Mouse (Mus musculus) embryo, embryonic 10 days (tissue): ENCODE data around the gene Cldn2.
A peak's percentile ranks its signal among the peaks of the same experiment; 100 is the strongest.

Source experiments
- DNase-seq: peaks from one replicate; pipeline ENCODE4 v3.0.0-alpha.2; 2015; ENCODE audit warnings: low spot score

Cldn2 gene

DNA sequence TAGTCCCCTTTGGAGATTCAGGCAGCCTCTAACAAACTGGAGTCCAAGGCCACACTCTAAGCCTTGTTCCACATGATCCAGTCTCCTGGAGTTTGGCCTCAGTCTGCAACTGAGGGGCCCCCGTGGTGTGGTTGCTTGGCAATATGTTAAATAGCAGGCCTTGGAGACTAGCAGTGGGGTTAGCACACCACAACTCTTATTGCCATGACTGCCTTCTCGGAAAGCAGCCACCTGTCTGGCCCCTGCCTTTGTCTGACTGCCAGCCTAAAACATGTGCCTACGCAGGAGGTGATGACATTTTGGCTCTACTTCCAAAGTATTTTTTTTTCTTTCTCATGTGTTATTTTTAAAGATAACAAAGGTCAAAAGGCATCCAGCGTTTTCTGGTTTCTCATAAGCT lies 7.5 kb downstream of the Cldn2 start:
- peak; percentile 10 for DNase-seq

DNA sequence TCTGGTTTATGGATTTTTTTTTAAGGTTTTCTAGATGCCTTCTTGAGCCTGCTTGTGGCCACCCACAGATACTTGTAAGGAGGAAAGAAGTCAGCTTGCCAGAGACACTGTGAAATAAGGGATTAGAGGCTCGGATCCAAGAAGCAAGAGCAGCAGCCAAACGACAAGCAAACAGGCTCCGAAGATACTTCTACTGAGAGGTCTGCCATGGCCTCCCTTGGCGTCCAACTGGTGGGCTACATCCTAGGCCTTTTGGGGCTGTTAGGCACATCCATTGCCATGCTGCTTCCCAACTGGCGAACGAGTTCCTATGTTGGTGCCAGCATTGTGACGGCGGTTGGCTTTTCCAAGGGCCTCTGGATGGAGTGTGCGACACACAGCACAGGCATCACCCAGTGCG lies 7.9 kb downstream of the Cldn2 start:
- no peak for DNase-seq

DNA sequence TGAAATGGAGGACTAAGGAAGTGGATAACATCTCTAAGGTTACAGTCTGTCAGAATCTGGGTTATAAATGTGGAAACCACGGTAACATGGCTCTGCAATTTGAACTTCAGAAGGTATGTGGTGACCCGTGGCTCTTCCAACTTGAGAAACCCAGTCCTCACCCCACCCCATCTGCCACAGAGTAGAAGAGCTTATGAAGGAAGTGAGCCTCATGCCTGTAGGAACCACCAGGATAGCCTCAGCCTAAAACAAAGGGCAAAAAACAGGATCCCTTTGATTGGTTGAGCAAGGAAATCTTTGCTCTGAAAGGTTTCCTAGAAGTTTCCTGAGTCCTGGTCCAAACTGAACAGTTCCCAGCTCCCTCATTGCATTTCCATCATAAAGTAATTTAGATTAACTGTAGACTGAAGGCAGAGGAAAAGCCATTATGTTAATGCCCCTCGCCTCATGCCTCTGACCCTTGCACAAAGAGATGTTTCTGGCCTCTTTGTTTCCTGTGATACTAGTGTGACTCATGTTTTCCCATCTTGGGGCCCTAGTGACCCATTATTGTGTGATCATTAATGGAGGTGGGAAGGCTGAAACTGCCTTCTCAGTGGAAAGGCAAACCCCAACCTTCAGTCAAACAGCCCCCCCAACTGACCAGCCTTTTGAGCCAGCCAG lies 12.1 kb downstream of the Cldn2 start:
- DNase-seq: no peak

DNA sequence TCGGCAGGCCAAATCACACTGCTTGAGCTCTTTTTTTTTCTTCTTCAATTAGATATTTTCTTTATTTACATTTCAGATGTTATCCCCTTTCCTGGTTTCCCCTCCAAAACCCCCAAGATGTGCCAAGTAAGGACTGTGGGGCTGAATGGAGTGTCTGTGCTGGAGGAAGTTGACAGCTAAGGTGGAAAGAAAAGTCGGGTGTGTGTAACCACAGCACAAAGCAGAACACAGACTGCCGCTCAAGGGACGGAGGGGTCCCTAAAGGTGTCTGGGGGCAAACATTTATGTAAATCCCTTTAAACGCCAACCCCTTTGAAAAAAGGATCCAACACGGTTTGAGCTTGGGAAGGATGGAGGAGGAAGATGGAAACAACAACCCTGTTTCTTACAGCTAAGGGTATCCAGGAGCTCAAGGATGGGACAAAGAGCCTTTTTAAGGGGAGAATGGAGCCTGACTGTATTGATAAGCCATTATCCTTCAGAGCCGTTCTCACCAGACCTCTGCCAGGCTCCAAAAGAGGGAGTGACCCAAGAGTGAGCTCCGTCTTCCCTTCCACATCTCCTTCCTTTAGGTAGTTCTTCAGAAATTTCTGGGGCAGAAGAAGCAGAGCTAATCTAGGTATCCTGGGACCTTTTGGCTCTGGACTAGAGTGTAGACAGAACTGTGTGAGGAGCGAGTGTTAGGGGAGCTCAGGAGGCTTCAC lies 12.8 kb downstream of the Cldn2 start:
- DNase-seq: no peak

DNA sequence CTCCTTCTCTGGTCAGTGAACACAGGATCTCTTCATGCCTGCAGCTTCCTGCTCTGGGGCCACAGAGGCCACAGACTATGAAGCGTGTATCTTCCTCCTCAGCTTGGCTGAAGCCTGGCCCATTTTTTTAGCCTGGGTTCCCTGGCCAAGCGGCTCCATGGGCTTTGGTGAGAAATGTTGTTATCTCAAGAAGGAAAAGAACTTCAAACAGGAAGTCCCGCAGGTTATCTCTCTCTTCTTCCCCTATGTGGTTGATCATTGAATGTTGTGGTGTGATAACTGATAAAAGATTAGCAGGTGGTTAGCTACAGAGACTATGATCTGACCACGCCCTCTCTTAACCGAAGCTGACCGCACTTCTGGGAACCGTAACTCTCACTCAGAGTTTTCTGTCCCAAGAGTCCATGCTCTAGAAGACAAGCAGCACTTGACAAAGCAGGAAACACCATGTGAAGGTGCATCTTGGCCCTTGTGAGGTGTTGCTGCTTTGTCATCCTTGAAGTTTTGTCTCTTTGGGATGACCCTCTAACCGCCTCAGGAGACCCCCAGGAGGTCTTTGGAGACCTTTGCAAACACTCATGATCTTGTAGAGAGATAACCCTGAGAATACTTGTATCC lies 13.5 kb downstream of the Cldn2 start:
- no peak for DNase-seq

DNA sequence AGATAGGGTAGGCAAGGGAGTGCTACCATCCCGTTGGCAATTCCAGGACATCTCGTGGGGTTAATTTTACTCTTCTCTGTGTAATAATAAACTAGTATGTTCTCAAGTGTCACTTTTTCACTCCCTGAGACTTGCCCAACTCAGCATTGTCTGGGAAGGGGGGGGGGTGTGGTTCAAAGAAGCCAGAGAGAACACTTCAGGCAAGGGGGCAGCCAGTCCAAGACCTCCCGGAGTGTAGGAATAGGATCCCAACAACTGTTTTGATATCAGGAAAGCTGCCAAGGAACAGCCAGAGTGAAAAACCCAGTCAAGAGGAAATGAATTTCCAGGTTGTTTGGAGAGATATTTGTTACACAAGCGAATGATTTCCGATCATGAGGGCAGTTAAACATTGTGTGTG lies 14.6 kb downstream of the Cldn2 start:
- DNase-seq: no peak

DNA sequence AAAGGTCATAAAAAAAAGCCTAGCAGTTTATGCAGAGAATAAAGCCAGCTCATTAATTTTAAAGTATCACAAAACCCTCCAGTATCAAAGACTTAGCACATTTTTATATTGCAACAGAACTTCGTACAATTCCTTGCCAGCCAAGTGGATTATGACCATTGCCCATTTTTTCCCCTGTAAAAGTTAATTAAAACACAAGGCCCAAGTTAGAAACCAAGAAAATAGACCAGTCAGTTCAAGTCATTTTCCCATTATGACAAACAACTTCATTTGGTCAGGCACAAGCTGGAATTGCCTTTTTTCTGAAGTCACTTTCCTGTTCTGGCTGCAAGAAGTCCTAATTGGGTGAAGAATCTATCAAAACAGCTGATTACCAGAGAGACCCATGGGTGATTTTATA lies 24.8 kb downstream of the Cldn2 start:
- DNase-seq: no peak

DNA sequence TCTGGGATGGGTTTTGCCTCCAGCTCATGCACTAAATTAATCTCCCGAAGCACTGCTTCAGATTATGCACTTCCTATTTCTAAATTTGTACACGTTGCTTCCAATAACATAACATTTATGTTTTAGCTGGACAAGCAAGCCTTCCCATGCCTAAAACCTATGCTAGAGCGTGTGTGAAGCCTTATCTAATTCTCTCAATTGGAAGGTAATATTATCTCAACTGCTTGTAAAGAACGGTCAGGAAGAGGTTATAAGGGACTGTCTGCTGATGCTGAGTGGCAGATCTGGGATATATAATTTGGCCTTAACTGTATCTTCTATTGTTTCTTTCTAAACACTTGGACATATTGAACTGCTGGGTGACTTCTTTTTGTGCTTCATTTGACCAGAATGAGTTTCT lies 26.3 kb downstream of the Cldn2 start:
- DNase-seq: no peak

DNA sequence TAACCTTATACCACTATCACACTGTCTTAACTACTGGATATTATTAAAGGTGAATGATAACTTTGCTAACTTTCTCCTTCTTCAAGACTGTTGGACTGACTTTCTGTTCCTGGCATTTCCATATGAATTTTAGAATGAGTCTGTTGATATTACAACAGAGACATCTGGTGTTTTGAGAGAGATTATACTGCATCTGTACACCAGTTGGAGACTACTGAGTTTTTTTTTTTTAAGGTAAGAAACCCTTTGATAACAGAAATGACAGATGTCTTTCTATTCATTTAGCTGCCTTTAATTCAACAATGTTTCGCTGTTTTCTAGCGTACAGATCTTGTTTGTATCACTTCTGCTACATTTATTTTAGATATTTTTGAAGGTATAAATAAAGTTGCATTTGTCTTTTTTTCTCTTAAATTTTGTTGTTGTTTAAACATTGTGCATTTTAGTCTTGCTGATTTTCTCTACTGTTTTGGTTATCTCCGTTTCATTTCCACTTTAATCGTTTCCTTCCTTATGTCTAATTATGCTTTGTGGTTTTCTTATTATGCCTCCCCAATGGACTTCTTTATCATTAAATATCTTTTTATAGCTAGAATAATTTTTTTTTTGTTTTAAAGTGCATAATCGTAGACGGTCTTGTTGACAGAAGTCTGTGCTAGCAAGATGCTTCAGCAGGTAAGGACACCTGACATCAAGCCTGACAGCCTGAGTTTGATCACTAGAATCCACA lies 27.9 kb downstream of the Cldn2 start:
- DNase-seq: no peak

DNA sequence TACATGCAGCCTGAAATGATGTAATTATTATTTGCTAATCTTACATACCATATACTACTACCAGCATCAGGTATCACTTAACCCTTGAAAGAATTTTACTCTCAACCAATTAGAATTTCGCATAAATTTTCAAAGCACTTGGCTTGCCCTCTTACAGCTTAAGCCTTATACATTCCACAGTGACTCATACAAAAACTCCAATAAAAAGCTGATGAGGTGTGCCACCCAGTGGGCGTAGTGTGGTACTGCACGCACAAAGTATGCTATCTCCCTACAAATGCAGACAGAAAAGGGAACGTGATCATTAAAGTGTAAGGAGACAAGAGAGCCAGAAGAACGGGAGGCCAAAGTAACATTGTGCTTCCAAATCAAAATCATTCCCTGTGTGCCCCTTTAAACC lies 31.8 kb downstream of the Cldn2 start:
- DNase-seq: peak; percentile 71

DNA sequence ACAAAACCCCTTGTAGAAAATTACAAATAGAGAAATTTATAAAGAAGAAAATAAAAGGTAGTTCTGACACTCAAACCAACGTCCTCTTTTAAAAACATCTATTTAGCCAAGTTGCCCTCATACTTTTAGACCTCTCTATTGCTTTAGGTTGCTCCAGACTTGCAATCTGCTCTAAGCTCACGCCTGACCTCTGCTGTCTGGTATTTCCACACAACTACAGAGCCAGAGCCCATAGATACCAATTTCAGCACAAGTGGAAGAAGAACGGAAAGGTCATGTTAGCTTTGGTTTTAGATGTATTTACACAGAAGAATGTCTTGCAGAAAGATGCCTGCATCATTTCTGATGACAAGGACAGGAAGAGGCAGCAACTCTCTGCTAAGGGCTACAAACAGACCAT lies 38.4 kb downstream of the Cldn2 start:
- DNase-seq: peak; percentile 9

DNA sequence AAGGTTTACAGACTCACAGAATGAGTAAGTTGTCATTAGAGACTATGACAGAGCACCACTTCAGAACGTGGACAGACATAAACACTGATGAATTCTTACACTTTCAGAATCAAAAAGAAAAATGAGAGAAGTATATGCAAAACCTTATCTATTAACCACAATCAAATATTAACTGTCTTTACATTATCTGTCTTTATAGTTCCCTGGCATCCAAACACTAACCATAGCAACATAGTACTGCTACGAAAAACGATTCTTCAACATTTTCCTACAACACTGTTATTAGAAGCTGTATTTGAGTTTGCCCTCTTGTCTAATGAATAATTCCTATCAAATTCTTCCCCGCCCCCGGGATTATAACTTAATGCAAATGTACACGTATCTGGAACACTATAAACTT lies 40.5 kb downstream of the Cldn2 start:
- no peak for DNase-seq

DNA sequence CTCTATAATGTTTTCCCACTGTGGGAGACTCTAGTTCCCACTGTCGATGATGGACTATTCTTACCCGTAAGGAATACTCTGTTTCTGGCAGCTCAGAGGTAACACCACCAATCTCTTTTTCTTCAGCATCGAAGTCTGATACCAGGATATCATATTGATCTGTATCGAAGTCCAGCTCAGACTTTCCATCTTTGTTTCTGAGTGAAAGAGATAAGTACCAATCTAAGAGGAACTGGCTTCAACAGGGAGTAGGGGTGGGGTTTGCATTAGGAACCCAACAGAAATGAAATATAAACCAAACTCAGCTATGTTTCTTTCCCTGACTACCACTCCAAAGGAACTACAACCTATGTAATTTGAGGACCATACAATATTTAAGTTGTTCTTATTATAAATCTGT lies 54.2 kb downstream of the Cldn2 start:
- no peak for DNase-seq

DNA sequence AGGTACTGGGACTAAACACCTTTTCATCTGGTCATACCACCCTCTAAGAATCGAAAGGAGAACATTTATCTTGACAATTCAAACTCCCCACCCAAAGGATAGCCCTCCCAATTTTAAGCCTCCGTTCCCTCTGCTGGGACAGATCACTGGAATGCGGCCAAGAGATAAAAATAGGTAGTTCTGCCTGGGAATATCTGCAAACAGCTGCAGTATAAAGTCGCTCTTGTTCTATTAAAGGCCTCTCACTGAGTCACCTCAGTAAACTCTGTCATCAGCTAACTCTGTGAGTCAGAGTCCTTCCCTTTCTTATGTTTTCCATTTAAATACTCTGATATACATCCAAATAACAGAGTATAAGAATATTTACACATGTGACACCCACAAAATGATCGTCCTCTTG lies 58.8 kb downstream of the Cldn2 start:
- DNase-seq: no peak
